Mouse (Mus musculus): ENCODE results near the gene Yju2.
"Not testable (repeated sequence)": the region's sequence is repeated elsewhere in the genome, so short reads cannot be mapped to it uniquely, and the experiment has no call there.

The Yju2 gene

GRCm38 (mm10) chr17:55958918-55959728, at the start of gene Yju2:
Gene Yju2 (plus strand): TSS chr17:55959099.
- peak; percentile 92 for DNase-seq (ENCODE audit: low spot score)

GRCm38 (mm10) chr17:55931553-55932502, 27.1 kb upstream of the Yju2 start:
- peak; percentile 50 for DNase-seq (ENCODE audit: low spot score)

GRCm38 (mm10) chr17:55932635-55933034, 26.3 kb upstream of the Yju2 start:
- no peak for DNase-seq (ENCODE audit: low spot score)

GRCm38 (mm10) chr17:55933191-55933590, 25.7 kb upstream of the Yju2 start:
- DNase-seq (ENCODE audit: low spot score), result no peak

- DNase-seq (ENCODE audit: low spot score), result not testable (repeated sequence)
Measured at GRCm38 (mm10) chr17:55944387-55944865, 14.5 kb upstream of the Yju2 start.

- peak; percentile 88 for DNase-seq (ENCODE audit: low spot score)
Measured at GRCm38 (mm10) chr17:55944866-55945682, 13.8 kb upstream of the Yju2 start.

- no peak for DNase-seq (ENCODE audit: low spot score)
Measured at GRCm38 (mm10) chr17:55945696-55946095, 13.2 kb upstream of the Yju2 start.

GRCm38 (mm10) chr17:55948647-55949046, 10.3 kb upstream of the Yju2 start:
- no peak for DNase-seq (ENCODE audit: low spot score)

- no peak for DNase-seq (ENCODE audit: low spot score)
Measured at GRCm38 (mm10) chr17:55949400-55949799, 9.5 kb upstream of the Yju2 start, which contains the start of gene Zfp119b. Gene Zfp119b (minus strand): TSS chr17:55949500.

GRCm38 (mm10) chr17:55950601-55951000, 8.3 kb upstream of the Yju2 start:
- no peak for DNase-seq (ENCODE audit: low spot score)

- DNase-seq (ENCODE audit: low spot score), result no peak
Measured at GRCm38 (mm10) chr17:55952041-55952440, 6.9 kb upstream of the Yju2 start.

- DNase-seq (ENCODE audit: low spot score), result no peak
Measured at GRCm38 (mm10) chr17:55952447-55953027, 6.4 kb upstream of the Yju2 start, which contains the start of gene Ebi3. Gene Ebi3 (plus strand): TSS chr17:55952640.

- no peak for DNase-seq (ENCODE audit: low spot score)
Measured at GRCm38 (mm10) chr17:55953751-55954150, 5.1 kb upstream of the Yju2 start.

- no peak for DNase-seq (ENCODE audit: low spot score)
Measured at GRCm38 (mm10) chr17:55954229-55954628, 4.7 kb upstream of the Yju2 start.

- peak; percentile 54 for DNase-seq (ENCODE audit: low spot score)
Measured at GRCm38 (mm10) chr17:55956129-55956528, 2.8 kb upstream of the Yju2 start.

- no peak for DNase-seq (ENCODE audit: low spot score)
Measured at GRCm38 (mm10) chr17:55956591-55956990, 2.3 kb upstream of the Yju2 start.

- DNase-seq (ENCODE audit: low spot score), result peak; percentile 62
Measured at GRCm38 (mm10) chr17:55957168-55957567, 1.7 kb upstream of the Yju2 start.

- DNase-seq (ENCODE audit: low spot score), result no peak
Measured at GRCm38 (mm10) chr17:55957726-55958583, 944 bp upstream of the Yju2 start.

GRCm38 (mm10) chr17:55958584-55958886, 364 bp upstream of the Yju2 start:
- DNase-seq (ENCODE audit: low spot score), result no peak

- no peak for DNase-seq (ENCODE audit: low spot score)
Measured at GRCm38 (mm10) chr17:55959946-55960740, 1.2 kb downstream of the Yju2 start.

Measured in T-cell, adult 2 months (primary cell).